Mouse (Mus musculus) mammary gland, adult 2 months (tissue): Measurements from ENCODE around the gene Phf12. TPM values are rescaled to one million over a fixed set of nuclear protein-coding genes. Genes with fewer than 3 reads are reported as not detected.

Experiments used
- polyA plus RNA-seq: library from polyadenylated mRNA; depleted of rRNA; stranded (reverse); fragments of >200 nt; gene quantifications from 2 replicates; pipeline ENCODE4 v1.2.3, GENCODE M21; 2012; ENCODE audit warnings: low replicate concordance; rRNA removed

Gene Phf12
- 37.3 and 77.4 TPM in 2 replicates for polyA plus RNA-seq

GRCm38 (mm10) chr11:77982441-77982905, at the start of gene Phf12:
Gene Phf12, plus strand, starts transcription at chr11:77982754.

GRCm38 (mm10) chr11:78031947-78032808, 49.6 kb downstream of the Phf12 start, which contains the start of gene Dhrs13:
Gene Dhrs13, plus strand, starts transcription at chr11:78032280.

GRCm38 (mm10) chr11:78037831-78038752, 55.5 kb downstream of the Phf12 start, which contains the start of gene Flot2:
Gene Flot2, plus strand, starts transcription at chr11:78037931.

Other genes with a start within 250 kb of the Phf12 start
- 47.0 and 51.8 TPM in 2 replicates for gene Myo18a, start 219.5 kb upstream of the Phf12 start, polyA plus RNA-seq
- not detected in 2 replicates for gene Gm10277, start 195.0 kb upstream of the Phf12 start, polyA plus RNA-seq
- gene Pipox, start 88.7 kb upstream of the Phf12 start, polyA plus RNA-seq: 0.50 and 0.62 TPM in 2 replicates
- 1.1 and 1.4 TPM in 2 replicates for gene Sez6, start 52.0 kb upstream of the Phf12 start, polyA plus RNA-seq
- 3.6 and 4.5 TPM in 2 replicates for gene Dhrs13, start 49.5 kb downstream of the Phf12 start, polyA plus RNA-seq
- gene Flot2, start 55.2 kb downstream of the Phf12 start, polyA plus RNA-seq: 111 and 198 TPM in 2 replicates
- gene Eral1, start 97.6 kb downstream of the Phf12 start, polyA plus RNA-seq: 34.6 and 57.5 TPM in 2 replicates
- 16.2 and 28.6 TPM in 2 replicates for gene Fam222b, start 111.9 kb downstream of the Phf12 start, polyA plus RNA-seq
- 63.0 and 125 TPM in 2 replicates for gene Traf4, start 182.8 kb downstream of the Phf12 start, polyA plus RNA-seq
- gene Nek8, start 193.9 kb downstream of the Phf12 start, polyA plus RNA-seq: 21.0 and 21.1 TPM in 2 replicates
- 120 and 266 TPM in 2 replicates for gene Tlcd1, start 194.0 kb downstream of the Phf12 start, polyA plus RNA-seq
- gene Rpl23a, start 200.8 kb downstream of the Phf12 start, polyA plus RNA-seq: 123 and 258 TPM in 2 replicates
- 98.3 and 206 TPM in 2 replicates for gene Rab34, start 205.7 kb downstream of the Phf12 start, polyA plus RNA-seq
- 3.4 and 6.1 TPM in 2 replicates for gene Proca1, start 210.6 kb downstream of the Phf12 start, polyA plus RNA-seq